Mouse (Mus musculus) lung, postnatal 10 days (tissue): ENCODE results near the gene Mdm4.

ENCODE experiments used
- DNase-seq: peaks from one replicate; pipeline ENCODE4 v3.0.0; 2021

The Mdm4 gene

GRCm38 (mm10) chr1:133030461-133030860 lies at the start of gene Mdm4:
TSS of gene Mdm4 (minus strand) at chr1:133030561.
- no peak for DNase-seq

GRCm38 (mm10) chr1:133080079-133080561 lies 49.8 kb upstream of the Mdm4 start:
- no peak for DNase-seq

- no peak for DNase-seq
Measured at GRCm38 (mm10) chr1:133079509-133079908, 49.1 kb upstream of the Mdm4 start.

GRCm38 (mm10) chr1:133078338-133078727 lies 48.0 kb upstream of the Mdm4 start:
- DNase-seq = no peak

- DNase-seq = peak; percentile 40
Measured at GRCm38 (mm10) chr1:133077606-133078337, 47.4 kb upstream of the Mdm4 start.

GRCm38 (mm10) chr1:133076681-133077514 lies 46.5 kb upstream of the Mdm4 start:
- DNase-seq = peak; percentile 76

- no peak for DNase-seq
Measured at GRCm38 (mm10) chr1:133075651-133076400, 45.5 kb upstream of the Mdm4 start.

- no peak for DNase-seq
Measured at GRCm38 (mm10) chr1:133074541-133074940, 44.2 kb upstream of the Mdm4 start.

- peak; percentile 66 for DNase-seq
Measured at GRCm38 (mm10) chr1:133073327-133073856, 43.0 kb upstream of the Mdm4 start.

GRCm38 (mm10) chr1:133071666-133072381 lies 41.5 kb upstream of the Mdm4 start:
- peak; percentile 66 for DNase-seq

GRCm38 (mm10) chr1:133070157-133070556 lies 39.8 kb upstream of the Mdm4 start:
- DNase-seq = peak; percentile 49

GRCm38 (mm10) chr1:133069275-133070120 lies 39.1 kb upstream of the Mdm4 start:
- peak; percentile 34 for DNase-seq

GRCm38 (mm10) chr1:133068669-133069274 lies 38.4 kb upstream of the Mdm4 start:
- DNase-seq = no peak

GRCm38 (mm10) chr1:133068268-133068667 lies 37.9 kb upstream of the Mdm4 start:
- no peak for DNase-seq

- DNase-seq = no peak
Measured at GRCm38 (mm10) chr1:133063164-133063563, 32.8 kb upstream of the Mdm4 start.

- DNase-seq = no peak
Measured at GRCm38 (mm10) chr1:133060681-133061080, 30.3 kb upstream of the Mdm4 start.

- DNase-seq = no peak
Measured at GRCm38 (mm10) chr1:133059592-133059991, 29.2 kb upstream of the Mdm4 start.

- DNase-seq = no peak
Measured at GRCm38 (mm10) chr1:133057345-133058034, 27.1 kb upstream of the Mdm4 start.

- DNase-seq = no peak
Measured at GRCm38 (mm10) chr1:133054326-133054725, 24.0 kb upstream of the Mdm4 start.

- no peak for DNase-seq
Measured at GRCm38 (mm10) chr1:133053034-133053433, 22.7 kb upstream of the Mdm4 start.
